Mouse (Mus musculus) mouse embryonic stem cell (cell line): ENCODE results near the gene Col16a1.

Source experiments
- in situ Hi-C, 2 experiments: fragments of 300-500 bp; cut with MboI; formaldehyde crosslinking; loops; 1 replicate in 1 of 2; 3 replicates in 1 of 2; pipeline ENCODE4 v1.14.3; 2019 to 2020; ENCODE audit warnings: low sequenced_read_pairs in 2 of 2, low pct_unique_long_range_greater_than_20kb in 1 of 2, mixed read lengths in 1 of 2; ENCODE audit not compliant: unreplicated experiment in 1 of 2

Gene Col16a1

GRCm38 (mm10) chr4:130047331-130048202 lies at the start of gene Col16a1:
Gene Col16a1, plus strand, starts transcription at chr4:130047840.
- in situ Hi-C loops = no loop called here

- in situ Hi-C loops = no loop called here
Observed at GRCm38 (mm10) chr4:129998124-129998523, 49.5 kb upstream of the Col16a1 start.

GRCm38 (mm10) chr4:130001710-130002109 lies 45.9 kb upstream of the Col16a1 start:
- in situ Hi-C loops = no loop called here

GRCm38 (mm10) chr4:130002157-130002556 lies 45.5 kb upstream of the Col16a1 start:
- in situ Hi-C loops = no loop called here

GRCm38 (mm10) chr4:130005593-130005992 lies 42.0 kb upstream of the Col16a1 start:
- in situ Hi-C loops = no loop called here

- in situ Hi-C loops = no loop called here
Observed at GRCm38 (mm10) chr4:130006533-130006932, 41.1 kb upstream of the Col16a1 start.

- in situ Hi-C loops = no loop called here
Observed at GRCm38 (mm10) chr4:130009043-130009442, 38.6 kb upstream of the Col16a1 start.

GRCm38 (mm10) chr4:130010723-130011122 lies 36.9 kb upstream of the Col16a1 start:
- in situ Hi-C loops = no loop called here

GRCm38 (mm10) chr4:130012234-130012633 lies 35.4 kb upstream of the Col16a1 start:
- in situ Hi-C loops = no loop called here

- in situ Hi-C loops = no loop called here
Observed at GRCm38 (mm10) chr4:130013111-130013510, 34.5 kb upstream of the Col16a1 start.

GRCm38 (mm10) chr4:130016010-130016409 lies 31.6 kb upstream of the Col16a1 start:
- in situ Hi-C loops = no loop called here

GRCm38 (mm10) chr4:130017036-130017674 lies 30.5 kb upstream of the Col16a1 start:
- in situ Hi-C loops = no loop called here

- in situ Hi-C loops = no loop called here
Observed at GRCm38 (mm10) chr4:130022952-130023351, 24.7 kb upstream of the Col16a1 start.

GRCm38 (mm10) chr4:130023511-130024231 lies 24.0 kb upstream of the Col16a1 start:
- in situ Hi-C loops = no loop called here

- in situ Hi-C loops = no loop called here
Observed at GRCm38 (mm10) chr4:130025544-130025943, 22.1 kb upstream of the Col16a1 start.

GRCm38 (mm10) chr4:130031146-130031545 lies 16.5 kb upstream of the Col16a1 start:
- in situ Hi-C loops = no loop called here

GRCm38 (mm10) chr4:130033496-130033895 lies 14.1 kb upstream of the Col16a1 start:
- in situ Hi-C loops = no loop called here

- in situ Hi-C loops = no loop called here
Observed at GRCm38 (mm10) chr4:130036112-130036511, 11.5 kb upstream of the Col16a1 start.
